Mouse (Mus musculus) limb, embryonic 10.5 days (tissue): ENCODE data around the gene Asic2. TPM values are rescaled to one million over a fixed set of nuclear protein-coding genes. Genes with fewer than 3 reads are reported as not detected.

Experiments used
- DNase-seq: peaks from one replicate; pipeline ENCODE4 v3.0.0-alpha.2; 2017; ENCODE audit warnings: low spot score
- H3K27ac ChIP-seq: fragments of 300-500 bp; sonication (generic); 2 replicates; pipeline ENCODE4 v1.5.1; 2016; ENCODE audit warnings: mild to moderate bottlenecking
- H3K27me3 ChIP-seq: fragments of 300-500 bp; sonication (generic); 2 replicates; pipeline ENCODE4 v1.6.1; 2016; ENCODE audit warnings: low read depth, mild to moderate bottlenecking; ENCODE audit not compliant: poor library complexity, severe bottlenecking
- H3K36me3 ChIP-seq: fragments of 300-500 bp; sonication (generic); 2 replicates; pipeline ENCODE4 v1.6.1; 2016; ENCODE audit warnings: mild to moderate bottlenecking, moderate library complexity
- H3K4me1 ChIP-seq: fragments of 300-500 bp; sonication (generic); 2 replicates; pipeline ENCODE4 v1.6.1; 2016
- H3K4me3 ChIP-seq: fragments of 300-500 bp; sonication (generic); 2 replicates; pipeline ENCODE4 v1.5.1; 2016; ENCODE audit warnings: mild to moderate bottlenecking, moderate library complexity
- H3K9me3 ChIP-seq: fragments of 300-500 bp; sonication (generic); replicated peaks from 2 replicates; pipeline ENCODE4 v1.6.1; 2016; ENCODE audit warnings: mild to moderate bottlenecking
- WGBS: fragments of 180-500 bp; shearing (Covaris S2); methylation state at CpG from one replicate; pipeline ENCODE4 v1.1.7; 2016; 5-methylcytosine and 5-hydroxymethylcytosine counted together
- polyA plus RNA-seq: library from polyadenylated mRNA; unstranded; fragments of >200 nt; fragmentation: Nextera tagmentation; extraction: Ambion mirVana; gene quantifications from 2 replicates; pipeline ENCODE4 v1.2.1, GENCODE M21; 2016

The Asic2 gene
- polyA plus RNA-seq, 1 experiment from 2014 or later: 1.1 TPM

DNA sequence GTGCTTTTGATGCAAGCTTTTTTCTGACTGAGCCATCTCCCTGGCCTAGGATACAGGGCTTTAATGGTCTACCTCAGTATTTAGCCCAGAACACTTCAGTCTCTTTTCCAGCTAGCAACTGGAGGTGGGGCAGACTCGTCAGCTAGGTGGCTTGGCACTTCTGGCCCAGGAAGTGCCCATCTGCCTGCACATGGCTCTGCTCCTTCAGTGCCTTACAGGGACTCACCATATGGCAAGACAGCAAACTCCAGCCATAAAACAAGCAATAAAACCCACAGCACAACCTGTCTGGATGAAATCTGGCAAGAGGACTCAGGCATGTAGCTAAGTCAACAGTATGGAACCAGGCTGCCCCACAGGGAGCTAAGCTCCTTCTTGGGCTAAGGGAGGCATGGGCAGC lies 165.6 kb downstream of the Asic2 start:
- Histone ChIP-seq H3K4me1 (peaks cover 14% of the 10 kb centered on the region), H3K36me3 (no peaks in the 10 kb centered on the region), H3K27me3 (0 out of 2 replicates have a peak, but pooled peaks cover 1% of the 10 kb centered on the region), H3K9me3 (no peaks in the 10 kb centered on the region), H3K4me3 (no peak overlapping the region), H3K27ac (no peak overlapping the region; the same call in 1 of the 2 replicates)
- WGBS: 42% methylated on average over 1 of the region's 1 CpGs
- DNase-seq: no peak

DNA sequence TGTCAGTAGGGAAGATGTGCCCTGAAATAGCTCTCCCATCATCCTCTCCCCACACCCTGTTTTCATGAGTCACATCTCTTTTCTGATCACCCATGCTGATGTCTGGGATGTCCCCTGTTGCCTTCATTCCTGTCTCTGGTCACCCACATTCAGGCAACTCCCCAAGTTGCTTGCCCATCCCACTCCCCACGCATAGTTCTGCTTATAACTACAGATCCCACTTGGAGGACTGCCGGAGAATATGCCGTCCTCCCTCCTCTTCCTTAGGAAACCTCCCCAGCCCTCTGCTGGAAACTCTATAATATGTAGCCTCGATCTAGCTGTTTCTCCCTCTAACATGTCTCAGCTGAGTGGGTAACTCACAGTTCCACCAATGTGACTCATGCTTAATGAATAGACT lies 167.4 kb downstream of the Asic2 start:
- Histone ChIP-seq H3K36me3 (no peaks in the 10 kb centered on the region), H3K27me3 (0 out of 2 replicates have a peak, but pooled peaks cover 3% of the 10 kb centered on the region), H3K4me3 (no peak overlapping the region), H3K9me3 (no peaks in the 10 kb centered on the region), H3K4me1 (peaks cover 24% of the 10 kb centered on the region), H3K27ac (no peak overlapping the region)
- WGBS: 82% methylated on average over 4 of the region's 4 CpGs
- no peak for DNase-seq

DNA sequence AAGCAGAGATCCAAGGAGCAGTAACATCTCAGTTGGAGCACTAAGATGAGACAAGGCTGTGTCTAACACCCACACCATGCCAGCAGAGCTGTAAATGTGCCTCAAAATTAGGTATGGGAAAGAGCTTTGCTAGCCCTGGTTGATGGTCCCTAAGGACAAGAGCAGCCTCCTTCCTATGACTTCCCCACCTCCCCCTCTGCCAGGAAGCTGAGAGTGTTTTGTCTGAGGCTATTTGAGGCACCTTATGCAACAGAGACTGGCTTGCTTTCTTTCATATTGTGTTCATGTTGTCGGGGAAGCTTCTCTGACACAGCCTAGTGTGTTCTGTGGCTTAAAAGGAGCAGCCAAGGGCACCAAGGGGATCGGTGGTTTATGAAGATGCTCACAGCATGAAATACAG lies 174.7 kb downstream of the Asic2 start:
- DNase-seq: no peak
- no peak overlapping the region for H3K27ac ChIP-seq
- no peaks in the 10 kb centered on the region for H3K36me3 ChIP-seq
- peaks cover 11% of the 10 kb centered on the region for H3K4me1 ChIP-seq
- no peak overlapping the region for H3K4me3 ChIP-seq
- WGBS: 75% methylated on average over 2 of the region's 2 CpGs
- H3K9me3 ChIP-seq: no peaks in the 10 kb centered on the region
- 0 out of 2 replicates have a peak, but pooled peaks cover 3% of the 10 kb centered on the region for H3K27me3 ChIP-seq

- Histone ChIP-seq H3K4me3 (no peak overlapping the region), H3K36me3 (no peaks in the 10 kb centered on the region), H3K27me3 (no peaks in the 10 kb centered on the region), H3K4me1 (peaks cover under 1% of the 10 kb centered on the region; the same call in 1 of the 2 replicates), H3K9me3 (no peaks in the 10 kb centered on the region), H3K27ac (no peak overlapping the region)
- 79% methylated on average over 1 of the region's 1 CpGs for WGBS
- no peak for DNase-seq
Measured at GRCm38 (mm10) chr11:81791579-81791978, 176.7 kb downstream of the Asic2 start.

DNA sequence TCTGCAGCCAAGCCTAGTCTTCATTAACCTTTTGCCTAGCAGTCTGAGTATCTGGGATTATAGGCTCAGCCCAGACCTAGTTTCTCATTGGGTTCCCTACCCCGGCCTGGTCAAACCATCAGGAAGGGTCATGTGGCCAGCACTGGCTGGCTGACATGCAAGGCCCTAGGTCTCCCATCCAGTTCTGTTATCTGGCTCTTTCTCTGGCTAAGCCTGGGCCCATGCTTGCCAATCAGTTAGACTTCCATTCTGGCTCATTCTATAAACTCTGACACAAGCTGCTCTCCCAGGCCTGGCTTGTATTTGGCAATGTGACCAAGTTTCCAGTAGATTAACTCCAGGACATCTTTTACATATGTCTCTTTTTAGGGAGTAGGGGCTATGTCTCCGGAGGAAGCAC lies 187.7 kb downstream of the Asic2 start:
- Histone ChIP-seq H3K4me1 (peaks cover 7% of the 10 kb centered on the region; the same call in 1 of the 2 replicates), H3K4me3 (no peak overlapping the region), H3K9me3 (no peaks in the 10 kb centered on the region), H3K27ac (no peak overlapping the region), H3K27me3 (no peaks in the 10 kb centered on the region), H3K36me3 (no peaks in the 10 kb centered on the region)
- no peak for DNase-seq
- WGBS: 83% methylated on average over 2 of the region's 2 CpGs

GRCm38 (mm10) chr11:81779881-81780280 lies 188.4 kb downstream of the Asic2 start:
- Histone ChIP-seq H3K9me3 (no peaks in the 10 kb centered on the region), H3K27ac (no peak overlapping the region), H3K27me3 (no peaks in the 10 kb centered on the region), H3K36me3 (no peaks in the 10 kb centered on the region), H3K4me3 (no peak overlapping the region), H3K4me1 (peaks cover 7% of the 10 kb centered on the region; the same call in 1 of the 2 replicates)
- no peak for DNase-seq
- WGBS: 91% methylated on average over 7 of the region's 7 CpGs

- H3K9me3 ChIP-seq: no peaks in the 10 kb centered on the region
- WGBS: 7% methylated on average over 7 of the region's 7 CpGs
- H3K27me3 ChIP-seq: no peaks in the 10 kb centered on the region
- no peaks in the 10 kb centered on the region for H3K36me3 ChIP-seq
- H3K4me1 ChIP-seq: peaks cover 10% of the 10 kb centered on the region
- H3K27ac ChIP-seq: no peak overlapping the region
- no peak overlapping the region for H3K4me3 ChIP-seq
- no peak for DNase-seq
Measured at GRCm38 (mm10) chr11:81771195-81771895, 196.9 kb downstream of the Asic2 start.

- WGBS: 77% methylated on average over 5 of the region's 5 CpGs
- Histone ChIP-seq H3K4me3 (no peak overlapping the region), H3K36me3 (no peaks in the 10 kb centered on the region), H3K9me3 (no peaks in the 10 kb centered on the region), H3K4me1 (peaks cover 16% of the 10 kb centered on the region), H3K27ac (no peak overlapping the region), H3K27me3 (no peaks in the 10 kb centered on the region)
- no peak for DNase-seq
Measured at GRCm38 (mm10) chr11:81769691-81770260, 198.5 kb downstream of the Asic2 start.

- no peak overlapping the region for H3K27ac ChIP-seq
- H3K4me1 ChIP-seq: peaks cover 19% of the 10 kb centered on the region
- H3K36me3 ChIP-seq: no peaks in the 10 kb centered on the region
- no peaks in the 10 kb centered on the region for H3K9me3 ChIP-seq
- no peaks in the 10 kb centered on the region for H3K27me3 ChIP-seq
- WGBS: 96% methylated on average over 2 of the region's 2 CpGs
- no peak for DNase-seq
- H3K4me3 ChIP-seq: no peak overlapping the region
Measured at GRCm38 (mm10) chr11:81768305-81768704, 200.0 kb downstream of the Asic2 start.

DNA sequence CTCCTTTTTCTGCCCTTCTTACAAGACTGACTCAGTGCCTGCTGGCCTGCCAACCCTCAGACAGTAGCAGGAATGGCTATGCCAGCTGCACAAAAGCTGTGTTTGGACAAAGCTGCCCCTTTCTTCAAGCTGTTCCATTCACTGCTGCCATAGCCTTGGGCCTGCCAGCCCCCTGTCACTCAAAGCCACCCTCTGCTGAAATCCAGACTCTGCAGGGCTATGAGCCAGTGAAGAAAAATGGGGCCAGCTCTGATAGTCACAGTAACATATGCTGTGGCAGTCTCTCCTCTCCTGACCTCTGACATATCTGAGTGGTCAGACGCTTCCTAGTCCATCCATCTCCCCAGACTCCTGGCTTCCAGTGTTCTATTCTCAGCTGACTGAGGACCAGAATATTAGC lies 200.5 kb downstream of the Asic2 start:
- no peak for DNase-seq
- no peak overlapping the region for H3K27ac ChIP-seq
- H3K4me1 ChIP-seq: peaks cover 19% of the 10 kb centered on the region
- H3K4me3 ChIP-seq: no peak overlapping the region
- WGBS: 46% methylated on average over 1 of the region's 1 CpGs
- H3K9me3 ChIP-seq: no peaks in the 10 kb centered on the region
- no peaks in the 10 kb centered on the region for H3K27me3 ChIP-seq
- no peaks in the 10 kb centered on the region for H3K36me3 ChIP-seq

DNA sequence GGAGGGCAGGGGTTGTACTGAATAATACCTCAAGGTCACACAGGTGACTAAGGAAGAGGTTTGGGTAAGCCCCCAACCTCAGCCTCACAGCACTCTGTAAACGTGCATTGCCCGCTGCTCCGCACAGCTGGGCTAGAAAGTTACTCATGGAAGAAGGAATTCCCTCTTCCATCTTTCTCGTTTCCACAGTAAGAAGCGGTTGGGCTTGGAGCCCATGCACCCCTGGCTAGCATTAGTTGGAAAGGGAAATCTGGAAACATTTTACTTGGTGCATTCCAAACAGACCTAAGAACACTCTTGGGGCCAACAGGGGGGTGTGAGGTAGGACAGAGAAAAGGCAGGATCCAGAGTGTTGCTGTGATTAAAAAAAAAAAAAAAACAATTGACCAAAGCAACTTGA lies 203.0 kb downstream of the Asic2 start:
- WGBS: 74% methylated on average over 5 of the region's 5 CpGs
- Histone ChIP-seq H3K27me3 (no peaks in the 10 kb centered on the region), H3K4me3 (no peak overlapping the region), H3K4me1 (peaks cover 9% of the 10 kb centered on the region; the same call in 1 of the 2 replicates), H3K27ac (no peak overlapping the region), H3K36me3 (no peaks in the 10 kb centered on the region), H3K9me3 (no peaks in the 10 kb centered on the region)
- DNase-seq: no peak

- H3K4me3 ChIP-seq: no peak overlapping the region
- no peak overlapping the region for H3K27ac ChIP-seq
- 45% methylated on average over 3 of the region's 3 CpGs for WGBS
- no peaks in the 10 kb centered on the region for H3K9me3 ChIP-seq
- peaks cover 9% of the 10 kb centered on the region; the same call in 1 of the 2 replicates for H3K4me1 ChIP-seq
- H3K36me3 ChIP-seq: no peaks in the 10 kb centered on the region
- no peak for DNase-seq
- H3K27me3 ChIP-seq: no peaks in the 10 kb centered on the region
Measured at GRCm38 (mm10) chr11:81764778-81765177, 203.5 kb downstream of the Asic2 start.

- H3K36me3 ChIP-seq: no peaks in the 10 kb centered on the region
- H3K27me3 ChIP-seq: no peaks in the 10 kb centered on the region
- DNase-seq: no peak
- no peak overlapping the region for H3K4me3 ChIP-seq
- 83% methylated on average over 4 of the region's 4 CpGs for WGBS
- H3K4me1 ChIP-seq: peaks cover 5% of the 10 kb centered on the region
- no peaks in the 10 kb centered on the region for H3K9me3 ChIP-seq
- no peak overlapping the region for H3K27ac ChIP-seq
Measured at GRCm38 (mm10) chr11:81757221-81757620, 211.0 kb downstream of the Asic2 start.
